ENCODE assay signal across 8 mouse cellular contexts in the genomic region with DNA sequence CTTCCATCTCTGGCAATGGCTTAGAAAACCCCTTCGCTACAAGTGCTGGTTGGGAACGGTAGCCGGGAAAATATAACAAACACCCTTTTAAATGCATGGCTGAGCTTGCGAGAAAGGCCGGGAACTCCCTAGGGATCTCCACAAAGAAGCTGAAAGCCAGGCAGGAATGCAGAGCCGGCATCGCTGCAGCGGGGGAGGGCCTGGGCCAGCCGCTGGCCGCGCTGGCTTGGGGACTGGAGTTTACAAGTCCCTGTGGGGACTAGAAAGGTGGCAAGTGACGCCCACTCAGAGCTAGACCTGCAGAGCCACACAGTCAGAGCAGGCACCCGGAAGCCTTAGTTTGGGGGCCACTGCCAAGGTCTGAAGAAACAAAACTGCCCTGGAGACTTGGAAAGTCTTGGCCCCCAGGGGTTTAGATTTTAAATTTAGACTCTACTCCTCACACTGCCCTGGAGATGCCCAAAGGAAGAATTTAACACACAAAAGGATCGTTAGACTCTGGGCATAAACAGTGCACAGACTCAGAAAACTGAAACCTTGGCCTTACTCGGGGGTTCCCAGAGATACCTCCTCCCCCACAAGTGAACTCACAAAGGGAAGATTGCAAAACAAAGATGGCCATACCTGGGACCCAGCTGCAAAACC. TPM values are rescaled to one million over a fixed set of nuclear protein-coding genes. Genes with fewer than 3 reads are reported as not detected.
A peak's percentile ranks its signal among the peaks of the same experiment; 100 is the strongest.
DNase-seq lines count a peak whose midpoint lies in the region; ATAC-seq and TF ChIP-seq lines count a peak whose summit lies in the region.

No protein-coding gene starts in this region.

- H3K36me3 ChIP-seq in heart, embryonic 10.5 days = no peaks in the 10 kb centered on the region
- no peaks in the 10 kb centered on the region for H3K36me3 ChIP-seq in kidney, adult 2 months (ENCODE audit: control insufficient read depth, insufficient read depth, low read length)
- no peaks in the 10 kb centered on the region for H3K36me3 ChIP-seq in midbrain, embryonic 11.5 days (ENCODE audit: control insufficient read depth, insufficient read depth, low read length)

- no peak overlapping the region for H3K4me2 ChIP-seq in midbrain, embryonic 11.5 days

- DNase-seq in cerebellum, postnatal 10 days = peak; percentile 47 to 62
- peak; percentile 84 for DNase-seq in embryo, embryonic 10.5 days (ENCODE audit: low spot score)
- DNase-seq in heart, embryonic 10.5 days (ENCODE audit: low spot score) = no peak
- DNase-seq in kidney, adult 2 months = peak; percentile 80
- peak; percentile 93 for DNase-seq in midbrain, embryonic 11.5 days (ENCODE audit: low spot score, missing footprints)
- no peak for DNase-seq in cerebellum, adult 9-11 months

- 9% methylated on average over 15 of the region's 15 CpGs for WGBS in heart, embryonic 10.5 days
- WGBS in kidney, adult 2 months = 13% methylated on average over 15 of the region's 15 CpGs
- WGBS in midbrain, embryonic 11.5 days = 2% methylated on average over 15 of the region's 15 CpGs

- TF ChIP-seq POLR2A in kidney, adult 2 months (IDR thresholded peaks at IDR 0.05; ENCODE audit: low read depth, low read length) = no peak

- no peak for TF ChIP-seq CTCF in kidney, adult 2 months (conservative IDR thresholded peaks at IDR 0.05; ENCODE audit: insufficient read depth, insufficient read length, low read depth, low read length)

- no peak for ATAC-seq in cerebellum, adult (ENCODE audit: insufficient number of reproducible peaks, low FRiP score, low TSS enrichment)
- peak; percentile 86 for ATAC-seq in midbrain, embryonic 11.5 days (ENCODE audit: low FRiP score)
- ATAC-seq in erythroid progenitor cell, adult 5-6 weeks (replicated peaks; ENCODE audit: low FRiP score, poor library complexity, severe bottlenecking) = no peak

- peak overlapping the region; percentile 19; the same call in 1 of the 2 replicates for H3K4me3 ChIP-seq in heart, embryonic 10.5 days
- no peak overlapping the region for H3K4me3 ChIP-seq in kidney, adult 2 months (ENCODE audit: insufficient read depth, low read depth, low read length)
- no peak overlapping the region for H3K4me3 ChIP-seq in midbrain, embryonic 11.5 days (ENCODE audit: low read depth, low read length)

- no peaks in the 10 kb centered on the region for H3K9me3 ChIP-seq in heart, embryonic 10.5 days
- no peaks in the 10 kb centered on the region for H3K9me3 ChIP-seq in midbrain, embryonic 11.5 days (ENCODE audit: control insufficient read depth, low read length)

- H3K27me3 ChIP-seq in heart, embryonic 10.5 days (ENCODE audit: insufficient read depth, poor library complexity, severe bottlenecking) = 0 out of 2 replicates have a peak, but pooled peaks cover 3% of the 10 kb centered on the region
- H3K27me3 ChIP-seq in kidney, adult 2 months (replicated peaks; ENCODE audit: control insufficient read depth, insufficient read depth, low read length) = no peaks in the 10 kb centered on the region
- H3K27me3 ChIP-seq in midbrain, embryonic 11.5 days (ENCODE audit: control insufficient read depth, insufficient read depth, low read length) = no peaks in the 10 kb centered on the region

- H3K4me1 ChIP-seq in heart, embryonic 10.5 days = peaks cover 24% of the 10 kb centered on the region
- peaks cover 18% of the 10 kb centered on the region for H3K4me1 ChIP-seq in kidney, adult 2 months (ENCODE audit: control insufficient read depth, insufficient read depth, low read length)
- H3K4me1 ChIP-seq in midbrain, embryonic 11.5 days (ENCODE audit: control insufficient read depth, insufficient read depth, low read length) = peaks cover 16% of the 10 kb centered on the region

- peak overlapping the region; percentile 46 for H3K9ac ChIP-seq in midbrain, embryonic 11.5 days (ENCODE audit: low read length)

- peak overlapping the region; percentile 89 for H3K27ac ChIP-seq in heart, embryonic 10.5 days
- peak overlapping the region; percentile 51 for H3K27ac ChIP-seq in kidney, adult 2 months (ENCODE audit: insufficient read depth, low read depth, low read length)
- peak overlapping the region; percentile 87 for H3K27ac ChIP-seq in midbrain, embryonic 11.5 days (ENCODE audit: low read depth, low read length)

RNA-seq across cellular contexts. Expression of a gene that starts 59.4 kb away (rescaled TPM):
- 1.3 and 1.8 TPM in 2 replicates for polyA plus RNA-seq in heart, embryonic 10.5 days (2016; fragmentation: Nextera tagmentation; extraction: Ambion mirVana)
- 1.7 and 4.1 TPM in 2 replicates for polyA plus RNA-seq in kidney, adult 2 months (2012; rRNA removed)
- polyA plus RNA-seq in midbrain, embryonic 11.5 days (2014; fragmentation: Nextera tagmentation; extraction: Ambion mirVana) = 1.5 and 2.5 TPM in 2 replicates
- not detected in 2 replicates for total RNA-seq in erythroid progenitor cell, adult 5-6 weeks (2015; ENCODE audit: low replicate concordance)
- total RNA-seq in erythroid progenitor cell, adult 5-6 weeks (2017; ENCODE audit: low replicate concordance) = not detected in 2 replicates

Comparison
In these comparisons a context has a peak if more than half of its experiments do, and no peak if none do; other contexts are left out.
1. DNase-seq: peak in cerebellum, postnatal 10 days (2 of 2), embryo, embryonic 10.5 days (single experiment), kidney, adult 2 months (single experiment) and midbrain, embryonic 11.5 days (single experiment); none in heart, embryonic 10.5 days (single experiment) and cerebellum, adult 9-11 months (single experiment).
2. Peak in every context shown above with its lines, with median percentiles within 50 percentile points of each other: H3K27ac ChIP-seq.